Mouse (Mus musculus) liver, embryonic 12.5 days (tissue): ENCODE results near the gene Angptl1. TPM values are rescaled to one million over a fixed set of nuclear protein-coding genes. Genes with fewer than 3 reads are reported as not detected.
A peak's percentile ranks its signal among the peaks of the same experiment; 100 is the strongest.

Source experiments
- ATAC-seq: fragments of 200-750 bp; cut with Nextera tagmentation; 2 replicates; pipeline ENCODE4 v1.8.0; 2017; ENCODE audit warnings: moderate number of reproducible peaks, mild to moderate bottlenecking, moderate library complexity
- H3K27ac ChIP-seq: fragments of 300-500 bp; sonication (generic); 2 replicates; pipeline ENCODE4 v1.5.1; 2016; ENCODE audit warnings: mild to moderate bottlenecking
- H3K27me3 ChIP-seq: fragments of 300-500 bp; sonication (generic); replicated peaks from 2 replicates; pipeline ENCODE4 v1.6.1; 2016; ENCODE audit warnings: mild to moderate bottlenecking, moderate library complexity
- H3K36me3 ChIP-seq: fragments of 300-500 bp; sonication (generic); 2 replicates; pipeline ENCODE4 v1.6.1; 2016; ENCODE audit warnings: mild to moderate bottlenecking, moderate library complexity
- H3K4me1 ChIP-seq: fragments of 300-500 bp; sonication (generic); 2 replicates; pipeline ENCODE4 v1.6.1; 2016
- H3K4me2 ChIP-seq: fragments of 300-500 bp; sonication (generic); 2 replicates; pipeline ENCODE4 v1.6.1; 2016; ENCODE audit warnings: mild to moderate bottlenecking, moderate library complexity
- H3K4me3 ChIP-seq: fragments of 300-500 bp; sonication (generic); 2 replicates; pipeline ENCODE4 v1.5.1; 2016; ENCODE audit warnings: mild to moderate bottlenecking, moderate library complexity
- H3K9ac ChIP-seq: fragments of 300-500 bp; sonication (generic); 2 replicates; pipeline ENCODE4 v1.6.1; 2016; ENCODE audit warnings: mild to moderate bottlenecking, moderate library complexity
- H3K9me3 ChIP-seq: fragments of 300-500 bp; sonication (generic); replicated peaks from 2 replicates; pipeline ENCODE4 v1.6.1; 2016; ENCODE audit warnings: mild to moderate bottlenecking, moderate library complexity
- WGBS: fragments of 180-500 bp; shearing (Covaris S2); methylation state at CpG from one replicate; pipeline ENCODE4 v1.1.7; 2016; ENCODE audit not compliant: insufficient replicate concordance; 5-methylcytosine and 5-hydroxymethylcytosine counted together
- polyA plus RNA-seq: library from polyadenylated mRNA; unstranded; fragments of >200 nt; fragmentation: Nextera tagmentation; extraction: Ambion mirVana; gene quantifications from 2 replicates; pipeline ENCODE4 v1.2.1, GENCODE M21; 2016

The Angptl1 gene
- 0.33 and 0.36 TPM in 2 replicates for polyA plus RNA-seq

- H3K9ac ChIP-seq: no peak within 1 kb of the TSS
- WGBS: 72% methylated on average over 4 of the region's 4 CpGs
- H3K4me2 ChIP-seq: no peak within 1 kb of the TSS
- no peak for ATAC-seq
- H3K27ac ChIP-seq: no peak within 1 kb of the TSS
- no peaks in the 10 kb centered on the region for H3K27me3 ChIP-seq
- no peaks in the 10 kb centered on the region for H3K36me3 ChIP-seq
- peaks cover 11% of the 10 kb centered on the region for H3K4me1 ChIP-seq
- H3K4me3 ChIP-seq: no peak within 1 kb of the TSS
- no peaks in the 10 kb centered on the region for H3K9me3 ChIP-seq
These were observed at the start of gene Angptl1 for GRCm38 (mm10) chr1:156838177-156838576. Gene Angptl1 (plus strand): TSS chr1:156838562.

GRCm38 (mm10) chr1:156789844-156790490 is 48.4 kb upstream of the Angptl1 start:
- Histone ChIP-seq H3K4me1 (no peaks in the 10 kb centered on the region), H3K36me3 (no peaks in the 10 kb centered on the region), H3K27ac (no peak overlapping the region), H3K4me2 (no peak overlapping the region), H3K27me3 (peaks cover 3% of the 10 kb centered on the region; the same call in 1 of the 2 replicates), H3K9me3 (no peaks in the 10 kb centered on the region), H3K9ac (no peak overlapping the region), H3K4me3 (no peak overlapping the region)
- no peak for ATAC-seq
- 63% methylated on average over 5 of the region's 5 CpGs for WGBS

GRCm38 (mm10) chr1:156796251-156796650 is 42.1 kb upstream of the Angptl1 start:
- no peak for ATAC-seq

GRCm38 (mm10) chr1:156801276-156801675 is 37.1 kb upstream of the Angptl1 start:
- H3K9me3 ChIP-seq: no peaks in the 10 kb centered on the region
- no peak for ATAC-seq
- WGBS: 65% methylated on average over 6 of the region's 6 CpGs
- H3K4me1 ChIP-seq: no peaks in the 10 kb centered on the region
- 0 out of 2 replicates have a peak, but pooled peaks cover 4% of the 10 kb centered on the region for H3K27me3 ChIP-seq
- no peak overlapping the region for H3K27ac ChIP-seq
- no peak overlapping the region for H3K4me3 ChIP-seq
- H3K36me3 ChIP-seq: no peaks in the 10 kb centered on the region; the same call in 1 of the 2 replicates
- H3K9ac ChIP-seq: no peak overlapping the region
- no peak overlapping the region for H3K4me2 ChIP-seq

More at GRCm38 (mm10) chr1:156796251-156796650, 42.1 kb upstream of the Angptl1 start:
- no peak overlapping the region for H3K4me3 ChIP-seq
- no peaks in the 10 kb centered on the region for H3K9me3 ChIP-seq
- H3K9ac ChIP-seq: no peak overlapping the region
- no peak overlapping the region for H3K27ac ChIP-seq
- 0 out of 2 replicates have a peak, but pooled peaks cover 5% of the 10 kb centered on the region for H3K27me3 ChIP-seq
- H3K36me3 ChIP-seq: no peaks in the 10 kb centered on the region
- H3K4me2 ChIP-seq: no peak overlapping the region
- WGBS: 78% methylated on average over 9 of the region's 9 CpGs
- no peaks in the 10 kb centered on the region for H3K4me1 ChIP-seq

GRCm38 (mm10) chr1:156808332-156808731 is 30.0 kb upstream of the Angptl1 start:
- Histone ChIP-seq H3K9me3 (no peaks in the 10 kb centered on the region), H3K4me3 (no peak overlapping the region), H3K36me3 (peaks cover 3% of the 10 kb centered on the region; the same call in 1 of the 2 replicates), H3K27ac (peak overlapping the region; percentile 36; the same call in 1 of the 2 replicates), H3K9ac (no peak overlapping the region), H3K4me2 (no peak overlapping the region), H3K4me1 (peaks cover 4% of the 10 kb centered on the region; the same call in 1 of the 2 replicates), H3K27me3 (no peaks in the 10 kb centered on the region)
- ATAC-seq: no peak
- 69% methylated on average over 10 of the region's 10 CpGs for WGBS

- Histone ChIP-seq H3K4me2 (no peak overlapping the region), H3K4me3 (no peak overlapping the region), H3K4me1 (peaks cover 4% of the 10 kb centered on the region; the same call in 1 of the 2 replicates), H3K36me3 (peaks cover 14% of the 10 kb centered on the region), H3K27me3 (no peaks in the 10 kb centered on the region), H3K9ac (no peak overlapping the region; the same call in 1 of the 2 replicates), H3K27ac (no peak overlapping the region), H3K9me3 (no peaks in the 10 kb centered on the region)
- 70% methylated on average over 7 of the region's 7 CpGs for WGBS
- no peak for ATAC-seq
These were observed 26.4 kb upstream of the Angptl1 start for GRCm38 (mm10) chr1:156811928-156812327.

- ATAC-seq: no peak
- Histone ChIP-seq H3K27ac (no peak overlapping the region), H3K9ac (no peak overlapping the region), H3K36me3 (peaks cover 22% of the 10 kb centered on the region), H3K4me2 (no peak overlapping the region), H3K4me1 (peaks cover 4% of the 10 kb centered on the region; the same call in 1 of the 2 replicates), H3K27me3 (no peaks in the 10 kb centered on the region), H3K4me3 (no peak overlapping the region), H3K9me3 (no peaks in the 10 kb centered on the region)
- 72% methylated on average over 8 of the region's 8 CpGs for WGBS
These were observed 25.6 kb upstream of the Angptl1 start for GRCm38 (mm10) chr1:156812716-156813115.

GRCm38 (mm10) chr1:156813485-156813884 is 24.9 kb upstream of the Angptl1 start:
- Histone ChIP-seq H3K4me1 (peaks cover 4% of the 10 kb centered on the region; the same call in 1 of the 2 replicates), H3K27me3 (no peaks in the 10 kb centered on the region), H3K27ac (no peak overlapping the region), H3K9ac (no peak overlapping the region), H3K9me3 (no peaks in the 10 kb centered on the region), H3K4me3 (no peak overlapping the region), H3K36me3 (peaks cover 28% of the 10 kb centered on the region), H3K4me2 (no peak overlapping the region)
- WGBS: 50% methylated on average over 6 of the region's 6 CpGs
- peak; percentile 51; the same call in 1 of the 2 replicates for ATAC-seq

GRCm38 (mm10) chr1:156819236-156819635 is 19.1 kb upstream of the Angptl1 start:
- Histone ChIP-seq H3K9me3 (no peaks in the 10 kb centered on the region), H3K27ac (no peak overlapping the region), H3K27me3 (no peaks in the 10 kb centered on the region), H3K9ac (no peak overlapping the region), H3K4me2 (no peak overlapping the region), H3K36me3 (peaks cover 37% of the 10 kb centered on the region), H3K4me3 (no peak overlapping the region), H3K4me1 (no peaks in the 10 kb centered on the region)
- WGBS: 87% methylated on average over 1 of the region's 1 CpGs
- no peak for ATAC-seq

- H3K9ac ChIP-seq: no peak overlapping the region
- no peak for ATAC-seq
- WGBS: 59% methylated on average over 6 of the region's 6 CpGs
These were observed 333 bp downstream of the Angptl1 start for GRCm38 (mm10) chr1:156838695-156839094.

GRCm38 (mm10) chr1:156841625-156842339 is 3.4 kb downstream of the Angptl1 start:
- H3K9ac ChIP-seq: no peak overlapping the region
- no peak overlapping the region for H3K4me2 ChIP-seq
- H3K4me1 ChIP-seq: peaks cover 11% of the 10 kb centered on the region
- H3K4me3 ChIP-seq: no peak overlapping the region
- no peaks in the 10 kb centered on the region for H3K36me3 ChIP-seq
- H3K9me3 ChIP-seq: no peaks in the 10 kb centered on the region
- 71% methylated on average over 11 of the region's 11 CpGs for WGBS
- H3K27ac ChIP-seq: no peak overlapping the region
- ATAC-seq: no peak
- H3K27me3 ChIP-seq: no peaks in the 10 kb centered on the region

More at GRCm38 (mm10) chr1:156838695-156839094, 333 bp downstream of the Angptl1 start:
- H3K4me2 ChIP-seq: no peak overlapping the region
- no peaks in the 10 kb centered on the region for H3K27me3 ChIP-seq
- no peaks in the 10 kb centered on the region for H3K9me3 ChIP-seq
- H3K27ac ChIP-seq: no peak overlapping the region
- peaks cover 11% of the 10 kb centered on the region for H3K4me1 ChIP-seq
- no peaks in the 10 kb centered on the region for H3K36me3 ChIP-seq
- no peak overlapping the region for H3K4me3 ChIP-seq

- H3K27ac ChIP-seq: no peak overlapping the region
- H3K9me3 ChIP-seq: no peaks in the 10 kb centered on the region
- no peak for ATAC-seq
- H3K9ac ChIP-seq: no peak overlapping the region
- no peak overlapping the region for H3K4me2 ChIP-seq
- H3K36me3 ChIP-seq: no peaks in the 10 kb centered on the region
- no peak overlapping the region for H3K4me3 ChIP-seq
- H3K27me3 ChIP-seq: no peaks in the 10 kb centered on the region
- 65% methylated on average over 4 of the region's 4 CpGs for WGBS
- peaks cover 7% of the 10 kb centered on the region for H3K4me1 ChIP-seq
These were observed 8.7 kb downstream of the Angptl1 start for GRCm38 (mm10) chr1:156847098-156847497.
